In the genomic region with DNA sequence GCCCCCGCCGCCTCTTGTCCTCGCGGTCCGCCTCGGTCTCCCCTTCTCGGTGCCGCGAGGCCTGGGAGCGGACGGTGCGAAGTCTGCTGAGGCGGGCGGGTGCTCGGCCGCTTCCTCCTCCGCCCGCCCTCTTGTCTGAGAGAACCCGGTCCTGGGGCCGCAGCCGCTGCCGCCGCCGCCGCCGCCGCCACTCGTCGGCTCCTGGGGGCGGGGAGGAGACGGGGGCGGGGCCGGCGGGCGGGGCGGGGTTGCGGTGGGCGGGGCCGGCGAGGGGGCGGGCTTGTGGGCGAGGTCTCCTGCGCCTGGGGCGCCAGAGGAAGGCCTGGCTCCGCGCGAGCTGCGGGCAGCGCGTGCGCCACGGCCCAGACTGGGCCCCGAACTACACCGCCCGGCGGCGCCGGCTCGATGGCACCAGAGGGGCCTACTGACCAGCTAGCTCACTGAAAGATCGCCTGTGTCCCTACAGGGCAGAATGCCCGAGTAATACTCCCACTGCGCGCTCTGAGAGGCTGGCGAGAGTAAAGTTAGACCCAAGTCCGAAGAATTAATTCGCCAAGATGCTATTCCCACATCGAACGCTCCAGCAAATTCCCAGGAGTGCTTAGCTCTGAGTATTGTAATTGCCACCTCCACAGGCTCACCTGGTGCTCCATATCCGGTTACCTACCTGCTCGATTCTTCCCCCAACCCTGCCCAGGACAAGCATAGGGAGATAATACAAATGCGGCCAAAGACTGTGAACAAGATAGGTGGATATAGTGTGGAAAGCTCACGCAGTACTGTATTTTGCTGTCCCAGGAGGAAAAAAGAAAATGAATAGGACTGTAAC, we compare ENCODE assay signal across 8 mouse cellular contexts. TPM values are rescaled to one million over a fixed set of nuclear protein-coding genes. Genes with fewer than 3 reads are reported as not detected.
DNase-seq lines count a peak whose midpoint lies in the region; ATAC-seq and TF ChIP-seq lines count a peak whose summit lies in the region.

A gene (minus strand): TSS at position 165 of the 829 bp plus-strand sequence.

- TF ChIP-seq POLR2A in embryonic fibroblast, embryonic 13.5 days (IDR thresholded peaks at IDR 0.05; ENCODE audit: low read depth, low read length): peak; percentile 88

- H3K4me2 ChIP-seq in kidney, embryonic 14.5 days (replicated peaks; ENCODE audit: low read depth, low read length): peak within 1 kb of the TSS; percentile 65
- H3K4me2 ChIP-seq in limb, embryonic 15.5 days: peak within 1 kb of the TSS; percentile 62
- H3K4me2 ChIP-seq in midbrain, postnatal 0 days (ENCODE audit: low read depth, low read length, poor library complexity, severe bottlenecking): peak within 1 kb of the TSS; percentile 85

- H3K36me3 ChIP-seq in C2C12 (ENCODE audit: control insufficient read depth, insufficient read depth): no peaks in the 10 kb centered on the region
- H3K36me3 ChIP-seq in heart, embryonic 10.5 days: no peaks in the 10 kb centered on the region
- no peaks in the 10 kb centered on the region for H3K36me3 ChIP-seq in kidney, embryonic 14.5 days (ENCODE audit: control insufficient read depth, insufficient read depth, low read length)
- no peaks in the 10 kb centered on the region for H3K36me3 ChIP-seq in limb, embryonic 15.5 days
- no peaks in the 10 kb centered on the region for H3K36me3 ChIP-seq in midbrain, postnatal 0 days (ENCODE audit: insufficient read depth, low read length)

- peak within 1 kb of the TSS; percentile 67 for H3K27ac ChIP-seq in embryonic fibroblast, embryonic 13.5 days (ENCODE audit: insufficient read depth, low read length)
- H3K27ac ChIP-seq in heart, embryonic 10.5 days: peak within 1 kb of the TSS; percentile 99
- H3K27ac ChIP-seq in kidney, embryonic 14.5 days (ENCODE audit: low read depth, low read length): peak within 1 kb of the TSS; percentile 92
- H3K27ac ChIP-seq in limb, embryonic 15.5 days: peak within 1 kb of the TSS; percentile 96
- H3K27ac ChIP-seq in midbrain, postnatal 0 days (ENCODE audit: low read depth, low read length): peak within 1 kb of the TSS; percentile 79

- H3K4me3 ChIP-seq in C2C12 (ENCODE audit: insufficient read depth, poor library complexity, severe bottlenecking): peak within 1 kb of the TSS; percentile 92
- peak within 1 kb of the TSS; percentile 86 for H3K4me3 ChIP-seq in embryonic fibroblast, embryonic 13.5 days (ENCODE audit: insufficient read depth, low read length)
- H3K4me3 ChIP-seq in heart, embryonic 10.5 days: peak within 1 kb of the TSS; percentile 97
- H3K4me3 ChIP-seq in kidney, embryonic 14.5 days (ENCODE audit: low read length): peak within 1 kb of the TSS; percentile 91
- H3K4me3 ChIP-seq in limb, embryonic 15.5 days: peak within 1 kb of the TSS; percentile 80
- H3K4me3 ChIP-seq in midbrain, postnatal 0 days (ENCODE audit: low read depth, low read length): peak within 1 kb of the TSS; percentile 64

- no peaks in the 10 kb centered on the region for H3K9me3 ChIP-seq in heart, embryonic 10.5 days
- no peaks in the 10 kb centered on the region for H3K9me3 ChIP-seq in kidney, embryonic 14.5 days (ENCODE audit: control insufficient read depth, low read length)
- no peaks in the 10 kb centered on the region for H3K9me3 ChIP-seq in limb, embryonic 15.5 days
- H3K9me3 ChIP-seq in midbrain, postnatal 0 days (ENCODE audit: low read length): no peaks in the 10 kb centered on the region

- peak within 1 kb of the TSS; percentile 94 for H3ac ChIP-seq in C2C12 (ENCODE audit: control insufficient read depth, insufficient read length, low read depth)

- H3K79me3 ChIP-seq in C2C12 (ENCODE audit: low read depth): peaks cover 40% of the 10 kb centered on the region

- peaks cover 47% of the 10 kb centered on the region for H3K79me2 ChIP-seq in C2C12 (ENCODE audit: control insufficient read depth, insufficient read depth)

- WGBS in heart, embryonic 10.5 days: 5% methylated on average over 29 of the region's 72 CpGs
- 5% methylated on average over 30 of the region's 72 CpGs for WGBS in kidney, embryonic 14.5 days
- WGBS in limb, embryonic 15.5 days: 3% methylated on average over 44 of the region's 72 CpGs
- WGBS in midbrain, postnatal 0 days: 5% methylated on average over 39 of the region's 72 CpGs

- H3K4me1 ChIP-seq in embryonic fibroblast, embryonic 13.5 days (ENCODE audit: control insufficient read depth, insufficient read depth, low read length): peaks cover 3% of the 10 kb centered on the region; the same call in 1 of the 2 replicates
- H3K4me1 ChIP-seq in heart, embryonic 10.5 days: peaks cover 24% of the 10 kb centered on the region
- H3K4me1 ChIP-seq in kidney, embryonic 14.5 days (ENCODE audit: control insufficient read depth, insufficient read depth, low read length): peaks cover 13% of the 10 kb centered on the region
- H3K4me1 ChIP-seq in limb, embryonic 15.5 days: peaks cover 13% of the 10 kb centered on the region
- peaks cover 4% of the 10 kb centered on the region; the same call in 1 of the 2 replicates for H3K4me1 ChIP-seq in midbrain, postnatal 0 days (ENCODE audit: insufficient read depth, low read length)

- peak within 1 kb of the TSS; percentile 97 for H3K9ac ChIP-seq in kidney, embryonic 14.5 days (ENCODE audit: low read depth, low read length)
- H3K9ac ChIP-seq in limb, embryonic 15.5 days: peak within 1 kb of the TSS; percentile 89
- peak within 1 kb of the TSS; percentile 87 for H3K9ac ChIP-seq in midbrain, postnatal 0 days (replicated peaks; ENCODE audit: low read length, poor library complexity, severe bottlenecking)

- peak; percentile 95 for DNase-seq in brain, adult 2 months (ENCODE audit: low read depth, low spot score)
- DNase-seq in heart, embryonic 10.5 days (ENCODE audit: low spot score): peak; percentile 92
- peak; percentile 90 for DNase-seq in midbrain, postnatal 0 days (ENCODE audit: low spot score)
- DNase-seq in spleen, postnatal 14 days (ENCODE audit: low spot score in 2 of 2): peak; percentile 70 to 78

- ATAC-seq in kidney, embryonic 14.5 days (ENCODE audit: low FRiP score, low TSS enrichment): peak; percentile 97
- ATAC-seq in limb, embryonic 15.5 days (ENCODE audit: insufficient number of reproducible peaks, low FRiP score, low TSS enrichment, low read depth): peak; percentile 93
- ATAC-seq in midbrain, postnatal 0 days (ENCODE audit: low FRiP score): peak; percentile 94

- TF ChIP-seq CTCF in C2C12 (IDR thresholded peaks at IDR 0.05; ENCODE audit: control insufficient read depth, insufficient read depth, insufficient read length): no peak
- no peak for TF ChIP-seq CTCF in embryonic fibroblast, embryonic 13.5 days (IDR thresholded peaks at IDR 0.05; ENCODE audit: borderline replicate concordance, insufficient read depth, low read length)
- TF ChIP-seq CTCF in midbrain, postnatal 0 days (IDR thresholded peaks at IDR 0.05): no peak

- H3K27me3 ChIP-seq in C2C12 (ENCODE audit: control insufficient read depth, insufficient read depth, insufficient read length): no peaks in the 10 kb centered on the region
- H3K27me3 ChIP-seq in heart, embryonic 10.5 days (ENCODE audit: insufficient read depth, poor library complexity, severe bottlenecking): no peaks in the 10 kb centered on the region
- H3K27me3 ChIP-seq in kidney, embryonic 14.5 days (ENCODE audit: control insufficient read depth, insufficient read depth, low read length): no peaks in the 10 kb centered on the region
- no peaks in the 10 kb centered on the region for H3K27me3 ChIP-seq in limb, embryonic 15.5 days
- H3K27me3 ChIP-seq in midbrain, postnatal 0 days (ENCODE audit: insufficient read depth, low read length): no peaks in the 10 kb centered on the region

TF ChIP-seq in C2C12, 6 proteins besides CTCF, POLR2A, EP300 and RAD21:
- TF ChIP-seq MAX (IDR thresholded peaks at IDR 0.05) (peak; percentile 73), MYOG (IDR thresholded peaks at IDR 0.05; ENCODE audit: control insufficient read depth, extremely low read depth, insufficient read length) (no peak)

RNA-seq across cellular contexts. Expression of the gene that starts here (rescaled TPM):
- polyA plus RNA-seq in C2C12 (2012; fragmentation: generic; extraction: Trizol): 13.0 TPM
- polyA plus RNA-seq in embryonic fibroblast, embryonic 13.5 days (2011; ENCODE audit: insufficient read length, low read depth, missing spikeins): 56.3 and 60.3 TPM in 2 replicates
- 9.1 and 11.4 TPM in 2 replicates for polyA plus RNA-seq in heart, embryonic 10.5 days (2016; fragmentation: Nextera tagmentation; extraction: Ambion mirVana)
- 17.4 and 19.1 TPM in 2 replicates for polyA plus RNA-seq in kidney, embryonic 14.5 days (2014; fragmentation: Nextera tagmentation; extraction: Ambion mirVana)
- 11.5 and 13.4 TPM in 2 replicates for polyA plus RNA-seq in limb, embryonic 15.5 days (2015; fragmentation: Nextera tagmentation; extraction: Ambion mirVana)
- 33.9 and 41.3 TPM in 2 replicates for total RNA-seq in midbrain, postnatal 0 days (2014; rRNA removed)
- 7.8 TPM in 2 replicates for polyA plus RNA-seq in midbrain, postnatal 0 days (2015; fragmentation: Nextera tagmentation; extraction: Ambion mirVana)

Comparison
In these comparisons a context has a peak if more than half of its experiments do, and no peak if none do; other contexts are left out.
1. Peak in every context shown above with its lines: DNase-seq, ATAC-seq, H3K4me3 ChIP-seq and H3K27ac ChIP-seq.